Mouse (Mus musculus) cortical plate, adult 2 months (tissue): ENCODE data around the gene Bbs2.

Experiments used
- CTCF ChIP-seq: fragments of 200-500 bp; IDR thresholded peaks from 2 replicates; pipeline ENCODE4 v1.5.1; 2011; ENCODE audit warnings: mild to moderate bottlenecking, control low read depth, low read length; ENCODE audit not compliant: insufficient read depth; ENCODE audit errors: extremely low read depth
- POLR2A ChIP-seq: fragments of 200-500 bp; IDR thresholded peaks from 2 replicates; pipeline ENCODE4 v1.6.1; 2011; ENCODE audit warnings: mild to moderate bottlenecking, low read length, control low read depth; ENCODE audit not compliant: insufficient read depth; ENCODE audit errors: extremely low read depth

DNA sequence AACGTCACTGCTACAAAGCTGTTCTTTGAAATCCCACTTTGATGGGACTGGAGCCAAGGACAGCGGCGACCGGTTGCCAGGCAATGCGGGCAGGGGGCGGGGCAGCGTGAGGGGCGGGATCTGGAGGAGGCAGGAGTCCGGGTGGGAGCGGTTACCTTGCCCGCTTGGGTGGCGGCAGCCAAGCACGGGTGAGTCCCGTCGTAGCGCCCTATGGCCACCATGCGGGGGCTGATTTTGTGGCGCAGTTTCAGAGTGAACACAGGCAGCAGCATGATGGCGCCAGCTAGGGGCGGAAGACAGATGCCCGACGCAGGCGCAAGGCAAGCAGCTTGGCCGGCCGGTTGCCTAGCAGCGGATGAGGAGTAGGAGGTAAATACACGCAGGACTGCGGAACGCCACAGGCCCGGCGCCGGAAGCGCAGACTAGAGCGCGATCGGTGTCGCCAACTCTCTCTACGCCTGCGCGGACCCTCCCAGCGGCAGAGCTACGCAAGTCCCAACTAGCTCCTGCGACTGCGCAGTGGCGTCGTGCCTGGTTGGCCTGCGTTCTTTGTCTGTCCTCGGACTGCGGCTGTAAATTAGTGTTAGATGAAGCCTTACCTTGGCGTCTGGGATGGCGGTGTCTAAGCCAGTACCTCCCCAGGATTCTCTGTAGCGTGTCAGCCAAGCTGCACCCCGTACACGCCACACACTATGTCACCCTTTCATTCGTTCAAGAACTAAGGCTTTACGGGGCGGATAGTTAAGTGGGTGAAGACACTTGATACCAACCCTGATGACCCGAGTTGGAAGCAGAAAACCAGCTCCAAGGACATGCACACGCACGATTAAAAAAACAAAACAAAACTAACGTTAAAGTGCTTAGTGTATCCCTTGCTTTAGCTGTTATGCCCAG is at the start of gene Bbs2:
- TF ChIP-seq CTCF: peak; percentile 12; the same call in 1 of the 2 replicates
- TF ChIP-seq POLR2A: peak; percentile 99
